Mouse (Mus musculus): ENCODE results near the gene Ccdc150. TPM values are rescaled to one million over a fixed set of nuclear protein-coding genes. Genes with fewer than 3 reads are reported as not detected.

Ccdc150 gene
- polyA plus RNA-seq, 1 experiment from 2014 or later = 0.14 TPM

Other genes with a start within 250 kb of the Ccdc150 start
- gene Hecw2, start 55.5 kb upstream of the Ccdc150 start, polyA plus RNA-seq (2014; fragmentation: Nextera tagmentation; extraction: Ambion mirVana) = 3.9 and 4.8 TPM in 2 replicates
- gene Gtf3c3, start 188.3 kb downstream of the Ccdc150 start, polyA plus RNA-seq (2014; fragmentation: Nextera tagmentation; extraction: Ambion mirVana) = 21.2 and 23.5 TPM in 2 replicates